Mouse (Mus musculus) liver, embryonic 11.5 days (tissue): ENCODE results near the gene Pkig. TPM values are rescaled to one million over a fixed set of nuclear protein-coding genes. Genes with fewer than 3 reads are reported as not detected.

Source experiments
- polyA plus RNA-seq: library from polyadenylated mRNA; unstranded; fragments of >200 nt; fragmentation: Nextera tagmentation; extraction: Ambion mirVana; gene quantifications from 2 replicates; pipeline ENCODE4 v1.2.1, GENCODE M21; 2014

Gene Pkig
- polyA plus RNA-seq, 1 experiment from 2014 or later: 186 TPM

Other genes with a start within 250 kb of the Pkig start
- gene Oser1, start 233.7 kb upstream of the Pkig start, polyA plus RNA-seq: 61.0 and 67.8 TPM in 2 replicates
- gene Gdap1l1, start 219.9 kb upstream of the Pkig start, polyA plus RNA-seq: 1.4 and 1.7 TPM in 2 replicates
- 8.1 and 9.0 TPM in 2 replicates for gene Fitm2, start 185.8 kb upstream of the Pkig start, polyA plus RNA-seq
- not detected in 2 replicates for gene R3hdml, start 166.1 kb upstream of the Pkig start, polyA plus RNA-seq
- 18.9 and 20.0 TPM in 2 replicates for gene Hnf4a, start 151.6 kb upstream of the Pkig start, polyA plus RNA-seq
- 26.1 and 29.2 TPM in 2 replicates for gene Ttpal, start 56.1 kb upstream of the Pkig start, polyA plus RNA-seq
- gene Serinc3, start 13.3 kb upstream of the Pkig start, polyA plus RNA-seq: 116 TPM in 2 replicates
- 10.2 and 11.3 TPM in 2 replicates for gene Ada, start 91.9 kb downstream of the Pkig start, polyA plus RNA-seq
- gene Ccn5, start 162.5 kb downstream of the Pkig start, polyA plus RNA-seq: not detected in 2 replicates
- gene Kcnk15, start 195.3 kb downstream of the Pkig start, polyA plus RNA-seq: not detected in 2 replicates